Mouse (Mus musculus) CH12.LX (cell line): ENCODE measurements around the gene Cfc1.

Source experiments
- CTCF ChIP-seq, 2 experiments: IDR thresholded peaks in 1 of 2; conservative IDR thresholded peaks in 1 of 2; 2 replicates each; pipeline ENCODE4 v1.5.1; 2011 to 2012; ENCODE audit warnings: low read depth in 2 of 2, low read length in 2 of 2, improper control_type of control experiment in 1 of 2, inconsistent platforms in 1 of 2, mild to moderate bottlenecking in 1 of 2, moderate library complexity in 1 of 2
- EP300 ChIP-seq: IDR thresholded peaks from 2 replicates; pipeline ENCODE4 v1.6.1; 2011; ENCODE audit warnings: low read length, improper control_type of control experiment
- MAX ChIP-seq: IDR thresholded peaks from 2 replicates; pipeline ENCODE4 v1.6.1; 2011; ENCODE audit warnings: low read length, improper control_type of control experiment
- MEF2A ChIP-seq: IDR thresholded peaks from 2 replicates; pipeline ENCODE4 v1.6.1; 2014; ENCODE audit warnings: low read depth, mild to moderate bottlenecking, inconsistent platforms, low read length, improper control_type of control experiment, borderline replicate concordance
- MXI1 ChIP-seq: IDR thresholded peaks from 2 replicates; pipeline ENCODE4 v1.6.1; 2011; ENCODE audit warnings: mild to moderate bottlenecking, low read depth, low read length, improper control_type of control experiment
- POLR2A ChIP-seq: IDR thresholded peaks from 2 replicates; pipeline ENCODE4 v1.6.1; 2011; ENCODE audit warnings: low read depth, mild to moderate bottlenecking, improper control_type of control experiment, low read length
- ZKSCAN1 ChIP-seq: IDR thresholded peaks from 2 replicates; pipeline ENCODE4 v1.6.1; 2012; ENCODE audit warnings: low read depth, inconsistent platforms, low read length, improper control_type of control experiment, borderline replicate concordance

DNA sequence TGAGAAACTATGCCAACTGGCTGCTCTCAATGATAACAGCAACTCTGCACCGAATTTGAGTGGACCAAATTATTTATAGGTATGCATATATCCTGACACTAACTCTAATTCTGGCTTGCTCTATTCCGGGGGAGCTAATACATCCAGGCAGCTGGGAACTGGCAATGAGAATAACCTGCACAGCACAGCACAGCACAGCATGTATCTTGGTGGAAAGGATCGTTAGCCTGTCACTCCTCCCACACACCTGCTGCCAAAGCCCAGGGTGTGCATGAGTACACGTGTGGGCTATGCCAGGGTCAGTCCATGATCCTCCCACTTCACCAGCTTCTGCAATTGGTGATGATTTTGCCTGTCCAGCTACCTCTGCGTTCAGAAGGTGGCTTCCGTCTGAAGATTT lies 36.0 kb downstream of the Cfc1 start:
- no peak for TF ChIP-seq POLR2A
- no peak for TF ChIP-seq MXI1
- TF ChIP-seq MEF2A, result no peak
- TF ChIP-seq ZKSCAN1, result no peak
- no peak for TF ChIP-seq EP300
- no peak for TF ChIP-seq CTCF (conservative IDR thresholded peaks at IDR 0.05 in 1 of 2, IDR thresholded peaks at IDR 0.05 in 1 of 2; ENCODE audit: low read depth in 2 of 2, low read length in 2 of 2)
- no peak for TF ChIP-seq MAX
